Mouse (Mus musculus): ENCODE measurements at regions not wholly inside any gene's neighbourhood (a gene's known extent, or its start where the extent isn't known, plus 50 kb on each side); places are given as distances from the start of the nearest gene placed in this dataset.

- Histone ChIP-seq H3K4me1 (ENCODE audit: control insufficient read depth, insufficient read depth, low read depth, low read length) (no peaks in the 10 kb centered on the region), H3K9ac (ENCODE audit: low read depth, low read length) (no peak overlapping the region), H3K4me2 (ENCODE audit: low read length) (no peak overlapping the region), H3K27ac (ENCODE audit: low read depth, low read length) (no peak overlapping the region), H3K27me3 (replicated peaks; ENCODE audit: control insufficient read depth, insufficient read depth, low read length) (no peaks in the 10 kb centered on the region), H3K4me3 (ENCODE audit: low read length) (no peak overlapping the region), H3K36me3 (ENCODE audit: control insufficient read depth, insufficient read depth, low read length) (no peaks in the 10 kb centered on the region), H3K9me3 (ENCODE audit: control insufficient read depth, low read length) (no peaks in the 10 kb centered on the region)
- ATAC-seq = no peak
- WGBS = 59% methylated on average over 8 of the region's 8 CpGs
These were observed 181.2 kb downstream of the Mreg start for GRCm38 (mm10) chr1:72030763-72031405.

- no peaks in the 10 kb centered on the region for H3K9me3 ChIP-seq (ENCODE audit: control insufficient read depth, low read length)
- 89% methylated on average over 6 of the region's 6 CpGs for WGBS
- ATAC-seq = no peak
- no peak overlapping the region for H3K4me3 ChIP-seq (ENCODE audit: low read length)
- no peaks in the 10 kb centered on the region for H3K4me1 ChIP-seq (ENCODE audit: control insufficient read depth, insufficient read depth, low read depth, low read length)
- H3K36me3 ChIP-seq (ENCODE audit: control insufficient read depth, insufficient read depth, low read length) = no peaks in the 10 kb centered on the region
- no peak overlapping the region for H3K9ac ChIP-seq (ENCODE audit: low read depth, low read length)
- H3K27ac ChIP-seq (ENCODE audit: low read depth, low read length) = no peak overlapping the region
- no peak overlapping the region for H3K4me2 ChIP-seq (ENCODE audit: low read length)
- no peaks in the 10 kb centered on the region for H3K27me3 ChIP-seq (replicated peaks; ENCODE audit: control insufficient read depth, insufficient read depth, low read length)
These were observed 182.5 kb downstream of the Mreg start for GRCm38 (mm10) chr1:72029625-72030024.

GRCm38 (mm10) chr1:72026861-72027260 lies 185.2 kb downstream of the Mreg start:
- no peak overlapping the region for H3K9ac ChIP-seq (ENCODE audit: low read depth, low read length)
- H3K9me3 ChIP-seq (ENCODE audit: control insufficient read depth, low read length) = no peaks in the 10 kb centered on the region
- no peak overlapping the region for H3K4me3 ChIP-seq (ENCODE audit: low read length)
- H3K27me3 ChIP-seq (replicated peaks; ENCODE audit: control insufficient read depth, insufficient read depth, low read length) = no peaks in the 10 kb centered on the region
- H3K4me2 ChIP-seq (ENCODE audit: low read length) = no peak overlapping the region
- H3K36me3 ChIP-seq (ENCODE audit: control insufficient read depth, insufficient read depth, low read length) = no peaks in the 10 kb centered on the region
- no peaks in the 10 kb centered on the region for H3K4me1 ChIP-seq (ENCODE audit: control insufficient read depth, insufficient read depth, low read depth, low read length)
- no peak overlapping the region for H3K27ac ChIP-seq (ENCODE audit: low read depth, low read length)
- WGBS = 89% methylated on average over 4 of the region's 4 CpGs
- ATAC-seq = no peak

GRCm38 (mm10) chr1:72022631-72023030 lies 189.5 kb downstream of the Mreg start:
- Histone ChIP-seq H3K4me3 (ENCODE audit: low read length) (no peak overlapping the region), H3K4me1 (ENCODE audit: control insufficient read depth, insufficient read depth, low read depth, low read length) (no peaks in the 10 kb centered on the region), H3K36me3 (ENCODE audit: control insufficient read depth, insufficient read depth, low read length) (no peaks in the 10 kb centered on the region), H3K27ac (ENCODE audit: low read depth, low read length) (no peak overlapping the region), H3K9me3 (ENCODE audit: control insufficient read depth, low read length) (no peaks in the 10 kb centered on the region), H3K9ac (ENCODE audit: low read depth, low read length) (no peak overlapping the region), H3K27me3 (replicated peaks; ENCODE audit: control insufficient read depth, insufficient read depth, low read length) (no peaks in the 10 kb centered on the region), H3K4me2 (ENCODE audit: low read length) (no peak overlapping the region)
- ATAC-seq = no peak
- WGBS = 94% methylated on average over 3 of the region's 3 CpGs

DNA sequence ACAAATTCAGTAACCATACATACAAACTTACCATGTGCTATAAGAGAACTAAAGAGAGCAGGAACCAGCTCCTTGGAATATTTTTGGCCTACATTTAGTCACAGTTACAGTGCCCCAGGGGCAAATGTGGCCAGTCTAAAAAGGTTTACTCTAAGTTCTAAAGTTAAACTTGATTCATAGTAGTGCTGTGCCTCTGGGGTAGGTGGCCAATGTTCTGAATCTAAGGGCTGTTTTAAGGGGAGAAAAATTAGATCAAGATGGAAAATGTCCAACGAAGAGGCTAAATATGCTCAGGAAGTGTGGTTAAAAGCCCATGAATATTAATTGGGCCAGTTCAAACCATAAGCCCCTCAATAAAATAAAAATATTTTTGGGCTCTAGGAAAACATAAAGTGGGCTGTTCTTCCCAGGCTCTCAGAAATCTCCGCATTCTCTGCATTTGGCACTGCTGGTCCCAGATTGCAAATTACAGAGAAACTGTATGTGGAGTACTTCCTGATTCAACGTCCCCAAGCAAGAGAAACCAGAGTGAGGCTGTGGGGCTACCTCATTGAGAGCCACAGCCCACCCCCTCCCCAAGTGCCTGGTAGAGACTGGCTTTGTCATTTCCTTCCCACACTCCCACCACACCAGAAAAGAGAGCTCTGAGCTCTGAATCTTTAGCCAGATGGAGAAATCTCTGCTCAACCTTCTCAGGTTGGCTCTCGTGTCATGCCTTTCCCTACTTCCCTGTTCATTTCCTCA lies 193.5 kb downstream of the Mreg start:
- WGBS = 74% methylated on average over 4 of the region's 4 CpGs
- Histone ChIP-seq H3K36me3 (ENCODE audit: control insufficient read depth, insufficient read depth, low read length) (no peaks in the 10 kb centered on the region), H3K4me2 (ENCODE audit: low read length) (no peak overlapping the region), H3K4me3 (ENCODE audit: low read length) (no peak overlapping the region), H3K27ac (ENCODE audit: low read depth, low read length) (no peak overlapping the region), H3K9ac (ENCODE audit: low read depth, low read length) (no peak overlapping the region), H3K4me1 (ENCODE audit: control insufficient read depth, insufficient read depth, low read depth, low read length) (no peaks in the 10 kb centered on the region), H3K27me3 (replicated peaks; ENCODE audit: control insufficient read depth, insufficient read depth, low read length) (no peaks in the 10 kb centered on the region), H3K9me3 (ENCODE audit: control insufficient read depth, low read length) (no peaks in the 10 kb centered on the region)
- no peak for ATAC-seq

DNA sequence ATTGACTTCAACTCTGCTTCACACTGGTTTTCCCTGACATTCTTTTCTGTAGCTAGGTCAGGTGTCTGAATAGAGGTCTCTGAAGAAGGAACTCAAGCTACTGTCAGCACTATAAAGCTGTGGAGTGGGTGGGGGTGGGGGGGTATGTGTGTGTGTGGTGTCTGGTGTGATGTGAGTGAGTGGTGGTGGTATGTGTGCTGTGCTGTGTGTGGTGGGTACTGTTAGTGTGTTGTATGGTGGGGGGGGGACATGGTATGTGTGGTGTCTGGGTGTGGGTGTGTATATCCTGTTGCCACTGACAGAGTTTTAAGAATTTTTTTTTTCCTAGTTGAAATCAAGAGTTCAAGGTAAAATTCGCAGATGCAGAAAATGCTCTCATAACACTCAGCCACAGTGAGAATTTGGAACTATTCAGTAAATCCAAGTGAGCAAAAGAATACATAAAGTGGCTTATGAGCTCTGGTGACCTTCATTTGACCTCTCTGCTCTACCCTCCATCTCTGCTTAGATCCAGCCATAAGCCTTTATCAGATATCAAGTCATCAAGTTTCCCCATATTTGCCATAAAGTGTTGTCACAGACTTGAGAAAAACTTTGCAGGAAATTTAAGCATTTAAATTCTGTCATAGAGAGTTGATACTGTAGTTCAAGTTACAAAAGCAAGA lies 194.2 kb downstream of the Mreg start:
- no peak for ATAC-seq
- no peak overlapping the region for H3K4me3 ChIP-seq (ENCODE audit: low read length)
- H3K9me3 ChIP-seq (ENCODE audit: control insufficient read depth, low read length) = no peaks in the 10 kb centered on the region
- WGBS = 100% methylated on average over 1 of the region's 1 CpGs
- no peak overlapping the region for H3K4me2 ChIP-seq (ENCODE audit: low read length)
- H3K9ac ChIP-seq (ENCODE audit: low read depth, low read length) = no peak overlapping the region
- H3K4me1 ChIP-seq (ENCODE audit: control insufficient read depth, insufficient read depth, low read depth, low read length) = no peaks in the 10 kb centered on the region
- H3K36me3 ChIP-seq (ENCODE audit: control insufficient read depth, insufficient read depth, low read length) = no peaks in the 10 kb centered on the region
- no peak overlapping the region for H3K27ac ChIP-seq (ENCODE audit: low read depth, low read length)
- no peaks in the 10 kb centered on the region for H3K27me3 ChIP-seq (replicated peaks; ENCODE audit: control insufficient read depth, insufficient read depth, low read length)

DNA sequence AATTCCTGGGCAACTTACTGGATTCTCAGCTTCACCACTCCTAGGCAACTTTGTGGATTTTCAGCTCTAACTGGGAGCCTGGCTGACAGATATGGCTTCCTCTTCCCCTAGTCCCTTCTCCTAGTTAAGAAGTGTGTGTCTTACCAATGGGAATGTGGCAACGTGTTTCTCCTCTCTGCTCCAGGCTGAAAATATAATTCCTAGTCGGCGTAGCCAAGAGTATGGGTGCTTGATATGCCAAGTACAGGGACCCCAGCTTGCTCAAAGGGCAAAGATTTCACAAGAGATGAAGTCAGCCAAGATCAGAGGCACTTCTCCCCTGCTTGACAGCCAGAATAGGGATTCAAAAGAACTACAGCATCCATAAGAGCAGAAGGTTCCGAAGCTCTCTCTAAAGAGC lies 196.6 kb downstream of the Mreg start:
- no peak overlapping the region for H3K4me3 ChIP-seq (ENCODE audit: low read length)
- no peaks in the 10 kb centered on the region for H3K27me3 ChIP-seq (replicated peaks; ENCODE audit: control insufficient read depth, insufficient read depth, low read length)
- H3K4me1 ChIP-seq (ENCODE audit: control insufficient read depth, insufficient read depth, low read depth, low read length) = no peaks in the 10 kb centered on the region
- 93% methylated on average over 4 of the region's 4 CpGs for WGBS
- H3K9ac ChIP-seq (ENCODE audit: low read depth, low read length) = no peak overlapping the region
- H3K9me3 ChIP-seq (ENCODE audit: control insufficient read depth, low read length) = no peaks in the 10 kb centered on the region
- ATAC-seq = no peak
- no peaks in the 10 kb centered on the region for H3K36me3 ChIP-seq (ENCODE audit: control insufficient read depth, insufficient read depth, low read length)
- no peak overlapping the region for H3K27ac ChIP-seq (ENCODE audit: low read depth, low read length)
- H3K4me2 ChIP-seq (ENCODE audit: low read length) = no peak overlapping the region

DNA sequence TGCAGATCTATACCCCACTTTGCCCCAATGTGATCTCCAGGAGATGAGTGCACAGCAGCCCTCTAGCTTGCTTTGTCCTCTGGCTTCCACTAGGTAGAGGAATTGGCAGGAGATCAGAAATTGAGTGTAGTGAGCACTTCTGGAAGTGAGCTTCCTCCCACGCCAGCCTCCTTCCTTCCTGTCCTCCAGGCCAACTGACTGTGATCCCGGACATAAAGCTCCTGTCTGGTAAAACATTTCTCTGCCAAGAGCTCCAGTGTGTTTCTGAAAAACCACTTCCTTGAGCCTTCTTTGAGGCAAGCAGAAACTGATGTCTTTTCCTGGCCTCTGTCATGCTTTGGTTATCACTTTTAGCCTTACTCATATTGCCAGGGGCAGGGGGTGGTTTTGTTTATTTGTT lies 197.5 kb downstream of the Mreg start:
- no peaks in the 10 kb centered on the region for H3K27me3 ChIP-seq (replicated peaks; ENCODE audit: control insufficient read depth, insufficient read depth, low read length)
- no peaks in the 10 kb centered on the region for H3K4me1 ChIP-seq (ENCODE audit: control insufficient read depth, insufficient read depth, low read depth, low read length)
- H3K4me3 ChIP-seq (ENCODE audit: low read length) = no peak overlapping the region
- 77% methylated on average over 2 of the region's 2 CpGs for WGBS
- H3K9ac ChIP-seq (ENCODE audit: low read depth, low read length) = no peak overlapping the region
- no peak overlapping the region for H3K27ac ChIP-seq (ENCODE audit: low read depth, low read length)
- ATAC-seq = no peak
- H3K9me3 ChIP-seq (ENCODE audit: control insufficient read depth, low read length) = no peaks in the 10 kb centered on the region
- H3K4me2 ChIP-seq (ENCODE audit: low read length) = no peak overlapping the region
- no peaks in the 10 kb centered on the region for H3K36me3 ChIP-seq (ENCODE audit: control insufficient read depth, insufficient read depth, low read length)

GRCm38 (mm10) chr1:72013863-72014262 lies 198.2 kb downstream of the Mreg start:
- Histone ChIP-seq H3K9ac (ENCODE audit: low read depth, low read length) (no peak overlapping the region), H3K4me3 (ENCODE audit: low read length) (no peak overlapping the region), H3K4me2 (ENCODE audit: low read length) (no peak overlapping the region), H3K27me3 (replicated peaks; ENCODE audit: control insufficient read depth, insufficient read depth, low read length) (no peaks in the 10 kb centered on the region), H3K27ac (ENCODE audit: low read depth, low read length) (no peak overlapping the region), H3K4me1 (ENCODE audit: control insufficient read depth, insufficient read depth, low read depth, low read length) (no peaks in the 10 kb centered on the region), H3K9me3 (ENCODE audit: control insufficient read depth, low read length) (no peaks in the 10 kb centered on the region), H3K36me3 (ENCODE audit: control insufficient read depth, insufficient read depth, low read length) (no peaks in the 10 kb centered on the region)
- no peak for ATAC-seq
- 81% methylated on average over 7 of the region's 7 CpGs for WGBS

Data from hindbrain, embryonic 16.5 days (tissue).